Mouse (Mus musculus): Measurements from ENCODE around the gene Cd302. TPM values are rescaled to one million over a fixed set of nuclear protein-coding genes. Genes with fewer than 3 reads are reported as not detected.
A peak's percentile ranks its signal among the peaks of the same experiment; 100 is the strongest.

Cd302 gene
- polyA plus RNA-seq (2012; rRNA removed): 69.2 and 71.6 TPM in 2 replicates

DNA sequence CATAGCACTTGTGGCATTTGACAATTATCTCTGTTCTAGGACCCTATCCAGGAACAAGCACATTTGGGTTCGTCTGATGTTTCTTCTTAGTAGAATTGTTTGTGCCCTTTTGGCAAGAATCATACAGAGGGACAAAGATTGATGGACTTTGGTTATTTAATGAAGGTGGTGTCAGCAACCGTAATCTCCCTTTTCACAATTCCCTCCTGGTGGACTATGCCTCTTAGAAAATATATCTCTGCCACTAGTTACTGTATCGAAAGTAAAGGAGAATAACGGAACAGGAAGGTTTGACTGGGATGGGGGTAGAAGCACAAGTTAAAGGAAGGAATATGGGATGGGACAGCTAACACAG lies at the start of gene Cd302:
Gene Cd302 (minus strand): TSS at position 22 of the 355 bp plus-strand sequence.
- no peak for DNase-seq (ENCODE audit: low spot score)

DNA sequence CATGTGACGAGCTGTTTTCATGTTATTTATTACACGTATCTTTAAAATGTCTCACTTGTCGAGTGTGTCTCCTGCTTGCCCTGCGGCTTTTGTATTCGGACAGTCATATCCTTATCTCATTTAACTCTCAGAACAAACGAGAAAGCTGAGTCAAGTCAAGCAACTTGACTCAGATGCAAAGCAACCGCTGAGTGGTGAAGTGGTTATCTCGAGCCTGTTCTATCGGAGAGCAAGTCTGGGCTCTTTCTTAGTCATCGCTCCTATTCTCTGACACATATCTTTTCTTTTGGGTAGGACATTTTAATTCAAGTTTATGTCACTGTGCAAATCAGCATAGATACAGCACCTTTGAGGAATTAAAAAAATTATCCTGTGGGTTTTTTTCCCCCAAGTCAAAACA lies 44.4 kb upstream of the Cd302 start:
- no peak for DNase-seq (ENCODE audit: low spot score)

DNA sequence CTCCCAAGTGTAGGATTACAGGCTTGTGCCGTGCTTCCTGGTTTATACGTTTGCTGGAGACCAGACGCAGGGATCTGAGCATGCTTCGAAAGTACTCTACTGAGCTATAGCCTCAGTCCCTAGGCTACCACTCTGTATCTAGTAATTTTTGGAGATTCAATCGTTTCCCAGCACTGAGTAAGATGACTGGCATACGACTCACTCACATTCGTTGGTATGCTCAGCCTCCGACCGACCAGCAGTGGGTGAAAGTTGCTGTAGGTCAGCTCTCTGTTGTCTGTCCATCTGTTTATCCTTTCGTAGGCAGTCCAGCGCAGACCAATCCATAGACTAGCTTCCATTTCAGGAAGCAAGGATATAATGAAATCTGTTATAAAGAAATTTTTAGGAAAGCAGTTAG lies 43.3 kb upstream of the Cd302 start:
- no peak for DNase-seq (ENCODE audit: low spot score)

DNA sequence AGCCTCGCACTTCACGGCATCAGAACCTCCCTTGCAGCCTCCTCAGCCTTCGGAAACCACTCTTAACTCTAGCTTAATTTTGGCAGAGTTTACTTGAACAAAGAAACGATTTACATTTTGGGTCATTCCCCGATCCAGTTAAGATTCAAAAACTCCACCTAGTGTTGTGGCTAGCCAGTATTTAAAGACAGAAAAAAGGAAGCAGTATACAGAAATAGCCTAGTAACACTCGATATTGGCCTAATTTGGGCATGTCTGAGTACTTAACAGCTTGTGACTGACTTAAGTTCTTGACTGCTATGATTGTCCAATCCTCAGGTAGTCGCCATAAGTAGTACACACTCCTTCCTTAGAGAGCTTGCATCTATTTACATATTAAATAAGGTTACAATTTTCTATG lies 42.7 kb upstream of the Cd302 start:
- DNase-seq (ENCODE audit: low spot score): no peak

DNA sequence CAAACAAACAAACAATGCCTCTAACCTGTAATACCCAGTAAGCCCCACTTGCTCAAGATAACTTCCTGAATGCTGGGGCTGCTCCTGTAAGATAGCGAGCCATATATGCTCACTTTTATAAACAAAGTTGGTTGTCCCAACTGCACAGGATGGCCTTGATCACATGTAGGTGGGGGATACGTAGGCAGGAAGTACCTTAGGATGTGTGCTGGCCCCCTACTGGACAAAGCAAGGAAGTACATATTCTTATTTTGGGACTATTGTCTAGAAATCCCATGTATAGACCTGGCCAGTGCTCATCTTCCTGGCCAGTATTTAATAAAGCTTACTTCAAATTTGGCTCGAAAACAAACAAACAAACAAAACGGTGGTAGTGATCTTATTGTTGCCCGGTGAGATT lies 39.1 kb upstream of the Cd302 start:
- DNase-seq (ENCODE audit: low spot score): no peak

DNA sequence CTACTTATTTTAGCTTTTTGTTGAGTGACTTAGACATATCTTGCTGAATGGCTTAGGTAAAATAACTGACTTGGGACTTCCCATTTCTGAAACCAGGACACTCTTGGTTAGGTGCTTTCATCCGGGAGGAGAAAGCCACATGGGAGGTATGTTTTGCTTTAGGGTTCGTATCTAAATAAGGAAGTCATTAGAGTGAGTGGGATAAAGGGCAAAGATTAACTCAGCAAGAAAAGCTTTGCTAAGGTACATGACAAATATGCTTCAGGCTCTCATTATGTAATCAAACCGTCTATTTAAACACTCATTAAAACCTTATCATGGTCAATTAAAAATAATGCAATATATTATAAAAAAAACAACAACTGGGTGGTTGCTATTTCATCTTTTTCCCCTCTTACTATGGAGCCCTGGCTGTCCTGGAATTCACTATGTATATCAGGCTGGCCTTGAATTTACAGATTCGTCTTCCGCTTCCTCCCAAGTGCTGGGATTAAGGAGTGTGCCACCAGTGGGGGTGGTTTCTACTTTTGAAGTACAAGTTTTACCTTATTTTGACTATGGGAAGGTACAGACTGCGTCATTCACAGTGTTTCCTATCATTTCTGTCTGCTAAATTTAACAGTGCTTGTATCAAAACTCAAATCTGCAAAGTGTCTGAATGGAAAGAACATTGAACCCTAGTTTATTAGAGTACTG lies 37.9 kb upstream of the Cd302 start:
- no peak for DNase-seq (ENCODE audit: low spot score)

DNA sequence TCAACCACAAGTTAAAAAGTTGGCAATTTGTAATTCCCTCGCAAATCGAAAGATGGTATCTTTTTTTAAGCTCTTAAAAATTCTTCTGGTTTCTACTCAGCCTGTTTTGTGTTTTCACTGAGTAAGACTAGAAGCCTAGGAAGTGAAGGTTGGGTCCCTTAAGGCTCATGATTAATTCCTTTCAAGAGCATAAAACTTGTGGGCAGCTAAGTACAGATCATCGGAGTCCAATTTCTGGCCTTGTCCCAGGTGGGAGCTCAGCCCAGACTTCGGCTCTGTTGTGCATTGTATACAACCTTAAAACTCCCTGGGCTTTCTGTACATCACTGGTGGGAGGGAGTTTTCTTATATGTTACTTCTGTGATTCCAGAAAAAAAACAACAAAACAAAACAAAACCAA lies 19.5 kb upstream of the Cd302 start:
- no peak for DNase-seq (ENCODE audit: low spot score)

DNA sequence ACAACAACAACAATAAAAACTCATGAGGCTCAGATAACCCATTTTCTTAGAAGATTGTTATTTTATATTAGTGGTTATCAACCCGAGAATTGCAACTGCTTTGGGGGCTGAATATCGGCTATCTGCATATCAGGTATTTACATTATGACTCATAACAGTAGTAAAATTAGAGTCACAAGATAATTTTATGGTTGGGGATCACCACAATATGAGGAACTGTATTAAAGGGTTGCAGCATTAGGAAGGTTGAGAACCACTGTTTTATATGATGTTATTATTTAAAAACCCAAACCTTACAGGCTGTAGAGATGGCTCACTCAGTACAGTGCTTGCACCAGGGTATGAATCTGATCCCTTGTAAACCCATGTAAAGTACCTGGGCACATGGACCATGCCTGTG lies 15.0 kb upstream of the Cd302 start:
- no peak for DNase-seq (ENCODE audit: low spot score)

DNA sequence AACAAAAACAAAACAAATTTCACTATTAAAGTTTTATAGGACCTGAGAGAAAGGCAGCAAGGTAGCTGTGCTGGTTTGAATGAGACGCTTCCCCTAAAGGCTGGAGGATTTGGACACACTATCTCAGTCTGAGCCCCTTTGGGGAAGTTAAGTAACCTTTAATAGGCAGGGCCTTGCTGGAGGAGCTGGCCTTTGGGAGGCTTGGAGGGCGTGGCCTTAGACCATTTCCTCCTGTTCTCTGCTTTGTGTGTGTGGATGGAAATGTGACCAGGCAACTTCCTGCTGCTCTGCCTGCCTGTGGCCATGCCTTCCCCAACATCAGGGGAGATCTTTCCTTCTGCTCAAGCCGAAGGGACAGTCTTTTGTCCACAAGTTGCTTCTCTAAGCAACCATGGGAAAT lies 14.0 kb upstream of the Cd302 start:
- DNase-seq (ENCODE audit: low spot score): no peak

DNA sequence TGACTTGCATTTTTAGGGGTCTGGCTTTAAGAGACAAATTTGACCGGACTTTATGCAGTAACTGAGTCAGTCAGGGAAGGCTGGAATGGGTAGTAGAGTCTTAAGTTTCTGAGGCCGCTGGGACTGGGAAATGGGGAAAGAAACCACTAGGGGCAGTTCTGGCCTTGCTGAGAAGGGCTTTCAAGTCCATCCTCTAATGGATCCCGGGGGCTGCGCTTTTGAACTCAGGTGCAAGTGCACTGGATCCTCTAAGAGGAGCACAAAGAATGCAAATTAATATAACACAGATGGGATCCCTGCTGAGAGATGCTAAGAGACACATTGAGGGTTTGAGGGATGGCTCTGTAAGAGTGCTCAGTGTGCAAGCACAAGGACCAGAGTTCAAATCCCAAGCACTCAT lies 7.1 kb upstream of the Cd302 start:
- DNase-seq (ENCODE audit: low spot score): no peak

DNA sequence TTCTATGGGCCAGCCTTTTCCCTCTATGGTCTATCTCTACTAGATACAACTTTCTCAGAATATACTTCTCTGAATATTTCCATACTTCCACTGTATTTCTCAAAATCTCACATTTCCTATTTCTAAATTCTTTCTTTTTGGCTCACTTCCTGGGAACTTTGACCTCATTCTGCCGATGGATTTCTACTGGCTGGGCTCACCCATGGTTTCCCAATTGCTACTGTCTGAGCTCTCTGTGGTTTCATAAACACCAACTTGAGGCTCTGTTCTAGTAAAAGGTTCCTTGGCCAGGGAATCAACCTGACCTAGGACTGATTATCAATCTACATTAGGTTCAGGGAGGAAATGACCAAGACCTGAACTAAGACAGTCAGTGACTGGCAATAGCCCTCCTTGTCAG lies 5.2 kb upstream of the Cd302 start:
- DNase-seq (ENCODE audit: low spot score): no peak

DNA sequence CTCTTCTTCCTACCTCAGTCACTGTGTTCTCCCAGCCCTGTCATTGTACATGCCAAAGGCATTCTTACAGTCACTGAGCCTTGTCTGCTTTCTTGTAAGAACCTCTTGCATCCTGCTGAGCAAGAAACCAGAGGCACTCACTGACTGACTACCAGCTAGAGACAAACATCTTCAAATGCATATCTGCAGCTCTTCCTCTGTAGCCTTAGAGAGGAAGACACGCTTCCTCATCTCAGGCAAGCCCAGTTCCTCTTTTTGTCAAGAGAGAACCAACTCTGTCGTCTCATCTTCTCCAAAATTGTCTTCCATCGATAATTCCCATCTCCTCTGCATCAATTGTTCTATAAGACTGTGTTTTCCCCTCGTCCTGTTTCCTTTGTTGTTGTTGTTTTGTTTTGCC lies 4.3 kb upstream of the Cd302 start:
- no peak for DNase-seq (ENCODE audit: low spot score)

DNA sequence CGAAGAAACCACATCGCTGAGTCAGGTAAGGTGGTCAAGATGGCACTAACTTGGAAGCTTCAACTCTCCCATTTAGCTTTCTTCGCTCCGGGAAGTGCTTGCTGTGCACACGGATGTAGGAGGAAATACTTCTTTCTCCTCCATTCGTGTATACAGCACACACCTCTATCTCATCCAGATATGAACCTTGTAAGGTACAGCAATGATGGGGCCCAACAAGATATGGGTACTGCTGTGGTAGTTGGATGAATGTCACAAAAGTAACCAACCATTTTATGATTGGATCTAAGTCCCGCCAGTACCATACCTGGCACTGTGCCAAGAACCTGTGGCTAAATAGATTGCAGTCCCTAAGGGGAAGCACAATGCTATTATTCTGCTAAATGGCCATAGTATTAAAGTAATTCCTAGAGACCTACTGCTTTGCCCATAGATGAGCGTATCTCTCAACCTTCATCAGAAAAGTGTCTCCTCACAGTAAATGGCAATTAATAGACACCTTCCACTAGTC lies 874 bp upstream of the Cd302 start:
- no peak for DNase-seq (ENCODE audit: low spot score)

DNA sequence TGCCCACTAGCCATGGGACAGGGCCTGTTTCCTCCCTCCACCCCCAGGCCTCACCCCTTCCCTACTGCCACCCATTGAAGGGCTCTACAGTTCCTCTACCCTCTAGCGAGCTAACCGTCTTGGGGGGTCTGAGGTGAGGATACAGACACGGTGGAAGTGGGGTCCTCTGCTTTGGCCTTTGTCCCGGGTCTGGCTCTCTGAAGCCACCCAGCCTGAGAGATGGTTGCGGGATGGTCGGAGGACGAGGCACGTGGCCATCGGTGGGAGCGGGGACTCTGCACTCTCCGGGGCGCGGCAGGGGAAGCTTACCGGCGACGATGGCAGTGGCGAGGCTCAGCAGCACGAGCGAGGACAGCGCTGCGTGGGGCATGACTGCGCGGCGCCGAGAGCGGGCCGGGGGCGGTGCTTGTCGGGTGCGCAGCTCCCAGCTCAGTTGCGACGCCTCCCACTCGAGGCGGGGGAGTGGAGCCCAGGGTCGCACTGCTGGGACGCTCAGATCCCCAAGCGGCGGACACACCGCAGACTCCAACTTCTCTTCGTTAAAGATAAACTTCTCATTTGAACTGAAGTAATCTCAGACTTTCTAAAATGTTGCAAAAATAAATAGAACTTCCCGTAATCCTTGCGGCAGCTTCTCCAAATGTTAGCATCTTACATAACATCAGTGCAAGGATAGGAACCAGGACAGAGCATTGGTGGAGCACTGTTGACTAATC lies 379 bp downstream of the Cd302 start:
- peak; percentile 40 for DNase-seq (ENCODE audit: low spot score)

DNA sequence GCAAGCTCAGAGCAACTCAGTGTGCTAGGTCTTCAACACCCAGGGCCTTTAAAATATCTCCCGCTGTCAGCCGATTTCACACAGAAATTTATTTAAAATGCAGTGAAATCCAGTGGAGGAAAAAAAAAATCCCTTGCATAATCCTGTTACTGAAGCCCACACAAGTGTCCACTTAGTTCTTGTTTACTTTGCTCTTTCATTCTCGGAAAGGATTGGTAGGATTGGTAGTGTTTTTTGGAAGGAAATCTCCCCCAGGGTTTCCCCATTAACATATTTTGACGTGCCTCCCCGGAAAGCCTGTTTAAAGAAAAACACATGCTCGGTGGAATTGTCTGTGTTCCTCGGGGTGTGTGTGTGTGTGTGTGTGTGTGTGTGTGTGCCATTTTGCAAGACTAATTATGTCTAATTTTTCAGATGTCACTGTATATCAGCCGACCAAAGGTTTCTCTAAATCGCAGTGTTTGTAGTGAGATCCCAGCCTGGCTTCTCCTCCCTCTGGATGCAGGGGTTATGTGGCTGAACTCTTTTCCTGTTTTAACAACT lies 1.0 kb downstream of the Cd302 start:
- no peak for DNase-seq (ENCODE audit: low spot score)

DNA sequence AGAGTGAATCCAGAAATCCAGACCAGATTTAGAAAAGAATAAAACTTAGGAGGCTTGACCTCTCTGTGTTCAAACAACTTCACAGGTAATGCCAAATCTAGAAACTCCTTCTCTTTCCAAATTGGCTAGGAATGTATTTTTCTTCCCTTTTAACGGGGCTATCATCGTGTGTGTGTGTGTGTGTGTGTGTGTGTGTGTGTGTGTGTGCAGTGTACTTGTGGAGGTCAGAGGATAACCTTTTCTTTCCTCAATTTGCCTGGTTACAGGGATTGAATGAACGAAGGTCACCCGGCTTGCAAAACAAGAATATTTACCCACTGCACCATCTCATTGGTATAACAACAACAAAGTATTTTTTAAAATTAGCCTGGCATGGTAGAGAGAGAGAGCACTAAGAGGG lies 1.7 kb downstream of the Cd302 start:
- DNase-seq (ENCODE audit: low spot score): no peak

DNA sequence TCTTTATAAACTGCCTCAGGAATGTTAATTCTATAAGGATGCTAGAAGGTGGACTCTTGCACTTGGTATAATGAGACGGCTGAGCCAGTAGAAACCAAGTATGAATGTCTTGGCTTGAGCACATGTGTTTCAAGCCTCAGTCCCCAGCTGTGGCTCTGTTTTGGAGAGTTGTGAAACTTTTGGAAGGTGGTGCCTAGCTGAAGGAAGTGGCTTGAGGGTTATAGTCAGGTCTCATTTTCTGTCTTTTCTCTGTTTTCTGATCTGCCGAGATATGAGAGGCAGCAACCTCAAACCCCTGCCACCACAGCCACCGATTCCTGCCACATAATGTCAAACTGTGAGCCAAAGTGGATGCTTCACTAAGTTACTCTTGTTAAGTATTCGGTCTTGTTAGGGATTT lies 5.7 kb downstream of the Cd302 start:
- no peak for DNase-seq (ENCODE audit: low spot score)

DNA sequence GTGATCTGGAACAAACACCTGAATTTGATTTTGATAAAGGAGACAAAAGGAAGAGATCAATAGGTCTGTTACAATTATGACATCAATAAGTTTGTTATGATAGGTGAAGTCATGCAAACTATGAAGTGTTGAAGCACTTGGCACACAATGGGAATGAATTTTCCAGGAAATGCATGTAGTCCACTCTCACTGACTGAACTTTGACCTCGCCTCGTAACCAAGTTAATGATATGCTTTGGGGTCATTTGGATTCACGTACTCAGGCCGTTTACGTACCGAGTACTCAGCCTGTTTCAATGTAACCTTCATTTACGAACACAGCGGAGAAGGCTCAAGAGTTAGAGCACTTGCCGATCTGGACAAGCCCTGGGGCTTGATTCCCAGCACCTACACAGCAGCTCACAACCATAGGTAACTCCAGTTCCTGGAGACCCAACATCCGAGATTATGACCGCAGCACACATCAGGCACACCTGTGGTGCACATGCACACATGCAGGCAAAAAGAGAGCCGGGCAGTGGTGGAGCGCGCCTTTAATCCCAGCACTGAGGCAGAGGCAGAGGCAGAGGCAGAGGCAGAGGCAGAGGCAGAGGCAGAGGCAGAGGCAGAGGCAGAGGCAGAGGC lies 14.3 kb downstream of the Cd302 start:
- DNase-seq (ENCODE audit: low spot score): no peak

DNA sequence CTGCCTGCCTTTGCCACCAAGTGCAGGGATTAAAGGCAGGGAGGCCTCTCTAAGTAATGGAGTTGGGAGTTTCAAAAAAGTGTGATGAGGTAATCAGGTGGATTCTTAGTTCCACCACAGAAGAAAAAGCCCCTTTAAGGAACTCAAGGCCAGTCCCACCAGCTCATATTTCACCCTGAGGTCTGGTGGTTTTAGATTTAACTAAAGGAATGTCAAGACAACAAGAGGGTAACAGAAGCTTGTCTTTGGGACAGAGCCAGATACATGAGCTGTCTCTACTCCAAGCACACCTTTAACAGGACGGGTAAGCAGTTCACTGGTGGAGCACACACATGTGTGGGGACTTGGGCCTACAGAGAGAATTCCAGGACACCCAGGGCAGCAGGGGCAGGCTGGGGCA lies 16.7 kb downstream of the Cd302 start:
- DNase-seq (ENCODE audit: low spot score): no peak

DNA sequence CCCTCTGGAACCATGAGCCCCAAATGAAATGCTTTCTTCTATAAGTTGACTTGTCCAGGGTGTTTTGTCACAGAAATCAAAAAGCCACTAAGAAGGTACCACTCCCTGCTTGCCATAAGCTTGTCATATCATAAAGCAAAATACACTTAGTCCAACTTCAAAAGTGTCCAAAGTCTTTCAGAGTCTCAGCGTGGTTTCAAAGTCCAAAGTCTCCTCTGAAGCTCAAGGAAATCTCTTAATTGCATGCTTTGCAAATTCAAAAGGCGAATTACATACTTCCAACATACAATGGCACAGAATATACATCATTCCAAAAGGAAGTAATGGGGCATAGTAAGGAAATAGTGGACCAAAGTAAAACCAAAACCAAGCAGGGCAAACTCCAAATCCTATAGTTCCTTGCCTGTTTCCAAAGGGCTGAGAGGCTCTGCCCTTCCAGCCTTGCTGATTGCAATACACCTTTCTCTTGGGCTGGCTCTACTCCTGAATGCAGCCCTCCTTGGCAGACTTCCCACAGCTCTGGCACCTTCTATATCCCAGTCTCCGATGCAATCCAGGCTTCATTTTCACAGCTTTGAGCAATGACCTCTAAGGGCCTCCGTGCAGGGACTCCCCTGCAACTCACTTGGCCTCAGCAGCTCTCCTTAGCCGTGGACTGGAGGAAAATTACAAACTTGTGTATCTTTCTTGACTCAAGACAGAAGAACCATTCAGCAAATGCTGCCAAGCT lies 23.5 kb downstream of the Cd302 start:
- DNase-seq (ENCODE audit: low spot score): no peak

DNA sequence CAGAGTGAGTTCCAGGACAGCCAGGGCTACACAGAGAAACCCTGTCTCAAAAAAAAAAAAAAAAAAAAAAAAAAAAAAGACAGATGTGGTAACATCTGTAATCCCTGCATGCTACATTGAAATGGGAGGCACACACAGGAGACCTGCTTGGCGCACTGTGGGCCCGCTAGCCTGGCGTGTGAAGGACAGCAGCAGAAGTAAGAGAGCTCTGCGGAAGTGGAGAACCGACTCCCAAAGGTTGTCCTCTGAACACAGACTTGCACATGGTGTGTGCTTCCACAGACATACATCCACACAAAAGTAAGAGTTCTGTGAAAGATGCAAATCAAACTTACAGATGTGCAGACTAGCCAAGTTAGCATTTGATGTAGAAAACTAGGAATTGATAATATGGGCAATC lies 25.1 kb downstream of the Cd302 start:
- DNase-seq (ENCODE audit: low spot score): no peak

DNA sequence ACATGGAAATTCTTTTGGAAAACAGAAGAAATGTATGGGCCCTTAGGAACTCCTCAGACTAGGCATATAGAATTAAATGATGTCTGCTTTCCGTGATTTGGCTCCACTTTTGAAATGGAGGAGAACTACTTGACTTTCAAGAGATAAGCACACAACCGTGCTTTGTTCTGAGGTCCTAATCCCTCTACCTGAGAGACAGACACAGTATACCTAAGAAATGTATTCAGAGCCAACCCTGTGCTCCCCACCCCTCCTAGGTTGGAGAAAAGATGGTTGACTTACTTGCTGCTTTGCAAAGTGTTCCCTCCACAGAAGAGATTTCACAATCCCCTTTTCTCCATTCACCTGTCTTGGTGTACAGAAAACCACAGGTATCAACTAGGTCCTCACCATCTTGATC lies 27.5 kb downstream of the Cd302 start:
- no peak for DNase-seq (ENCODE audit: low spot score)
